Mouse (Mus musculus) lung, adult 2 months (tissue): ENCODE measurements around the gene Tenm4. TPM values are rescaled to one million over a fixed set of nuclear protein-coding genes. Genes with fewer than 3 reads are reported as not detected.
A peak's percentile ranks its signal among the peaks of the same experiment; 100 is the strongest.

Experiments
- DNase-seq: peaks from one replicate; pipeline ENCODE4 v3.0.0; 2022
- H3K4me1 ChIP-seq: fragments of 200-500 bp; 2 replicates; pipeline ENCODE4 v1.6.1; 2011; ENCODE audit warnings: low read length; ENCODE audit not compliant: control insufficient read depth, insufficient read depth
- H3K4me3 ChIP-seq: fragments of 200-500 bp; replicated peaks from 2 replicates; pipeline ENCODE3; 2011; ENCODE audit warnings: low read depth, mild to moderate bottlenecking, control low read depth, low read length; ENCODE audit errors: extremely low read depth
- CTCF ChIP-seq: fragments of 200-500 bp; IDR thresholded peaks from 2 replicates; pipeline ENCODE4 v1.5.1; 2011; ENCODE audit warnings: mild to moderate bottlenecking, low read length, control low read depth; ENCODE audit not compliant: insufficient read depth
- POLR2A ChIP-seq: fragments of 200-500 bp; IDR thresholded peaks from 2 replicates; pipeline ENCODE4 v1.6.1; 2011; ENCODE audit warnings: low read depth, mild to moderate bottlenecking, control low read depth, low read length, borderline replicate concordance; ENCODE audit errors: extremely low read depth
- WGBS: fragments of 180-500 bp; shearing (Covaris S2); methylation state at CpG from one replicate; pipeline ENCODE4 v1.1.7; 2018; 5-methylcytosine and 5-hydroxymethylcytosine counted together
- polyA plus RNA-seq: library from polyadenylated mRNA; depleted of rRNA; stranded (reverse); fragments of >200 nt; gene quantifications from 2 replicates; pipeline ENCODE4 v1.2.3, GENCODE M21; 2012

Gene Tenm4
- polyA plus RNA-seq, 1 experiment = 0.98 TPM

DNA sequence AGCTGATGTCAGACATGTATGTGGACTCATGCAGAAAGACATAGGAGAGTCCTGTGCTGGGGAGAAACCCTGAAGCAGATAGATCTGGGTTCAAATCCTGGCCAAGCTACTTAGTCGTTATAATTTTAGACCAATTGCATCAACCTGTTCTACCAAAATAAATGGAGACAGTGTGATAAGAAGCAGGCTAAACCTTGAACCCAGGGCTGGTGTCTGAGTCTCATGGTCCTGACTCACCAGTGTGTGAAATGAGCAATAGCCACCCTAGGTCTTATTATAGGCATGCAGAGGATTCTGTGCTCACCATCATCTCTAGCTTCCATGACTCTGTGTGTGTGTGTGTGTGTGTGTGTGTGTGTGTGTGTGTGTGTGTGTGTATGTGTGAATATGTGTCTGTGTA lies 609.5 kb downstream of the Tenm4 start:
- TF ChIP-seq CTCF = no peak
- no peak for TF ChIP-seq POLR2A
- WGBS = 81% methylated on average over 1 of the region's 1 CpGs
- H3K4me3 ChIP-seq = no peak overlapping the region
- no peak for DNase-seq
- H3K4me1 ChIP-seq = no peaks in the 10 kb centered on the region

DNA sequence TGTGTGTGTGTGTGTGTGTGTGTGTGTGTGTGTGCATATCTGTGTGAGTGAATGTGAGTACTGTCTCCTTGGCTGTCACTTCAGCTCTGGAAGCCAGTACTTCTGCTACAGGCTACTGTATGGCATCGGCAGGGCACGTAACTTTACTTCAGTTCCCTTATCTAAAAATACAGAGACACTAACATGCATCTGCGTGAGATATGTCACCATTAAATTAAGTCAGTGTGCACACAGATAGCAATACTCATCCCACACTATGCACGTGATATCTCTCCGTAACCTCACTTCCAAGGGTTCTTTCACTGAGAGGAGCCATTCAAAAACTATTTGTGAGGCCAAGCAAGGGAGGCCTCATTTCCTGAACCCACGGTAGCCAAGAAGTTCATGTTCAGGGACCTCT lies 610.0 kb downstream of the Tenm4 start:
- Histone ChIP-seq H3K4me1 (no peaks in the 10 kb centered on the region), H3K4me3 (no peak overlapping the region)
- 70% methylated on average over 6 of the region's 6 CpGs for WGBS
- no peak for DNase-seq
- TF ChIP-seq CTCF (no peak), POLR2A (no peak)

DNA sequence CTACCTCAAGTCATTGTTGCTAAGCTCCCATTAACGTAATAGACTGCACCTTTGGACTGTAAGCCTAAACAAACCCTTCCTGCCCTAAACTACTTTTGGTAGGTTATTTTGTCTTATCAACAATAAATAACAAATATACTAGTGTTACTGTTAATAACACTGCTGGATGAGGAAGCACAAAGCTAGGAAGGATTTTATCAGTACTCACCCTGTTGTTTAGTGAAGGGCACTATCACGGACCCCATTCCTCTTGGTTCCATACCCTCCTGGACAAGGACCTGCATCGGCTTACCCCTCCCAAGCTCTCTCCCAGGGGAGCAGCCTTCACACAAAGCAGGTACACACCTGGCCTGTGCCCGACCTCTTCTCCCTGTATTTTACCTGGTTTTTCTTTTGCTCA lies 611.6 kb downstream of the Tenm4 start:
- WGBS = 86% methylated on average over 4 of the region's 4 CpGs
- Histone ChIP-seq H3K4me1 (no peaks in the 10 kb centered on the region), H3K4me3 (no peak overlapping the region)
- TF ChIP-seq CTCF (no peak), POLR2A (no peak)
- DNase-seq = no peak

DNA sequence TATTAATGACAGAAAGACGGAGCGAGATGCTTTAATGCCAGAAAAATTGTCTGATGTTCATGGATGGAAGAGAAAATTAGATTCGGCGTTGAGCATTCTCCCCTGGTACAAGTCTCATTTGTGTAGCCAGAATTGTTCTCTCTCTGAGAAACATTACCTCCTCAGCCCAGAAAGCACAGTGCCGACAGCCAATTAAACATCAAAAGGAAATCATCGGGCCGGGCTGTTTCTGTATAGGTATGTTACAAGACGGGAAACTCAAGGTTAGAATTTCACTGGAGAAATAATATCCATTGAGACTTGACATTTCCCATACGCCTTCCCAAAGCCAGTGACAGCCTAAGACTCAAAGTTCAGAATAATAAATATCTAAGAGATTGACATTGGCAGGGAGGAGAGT lies 614.8 kb downstream of the Tenm4 start:
- 68% methylated on average over 9 of the region's 9 CpGs for WGBS
- TF ChIP-seq CTCF = no peak
- TF ChIP-seq POLR2A = no peak
- H3K4me1 ChIP-seq = no peaks in the 10 kb centered on the region
- no peak for DNase-seq
- H3K4me3 ChIP-seq = no peak overlapping the region

DNA sequence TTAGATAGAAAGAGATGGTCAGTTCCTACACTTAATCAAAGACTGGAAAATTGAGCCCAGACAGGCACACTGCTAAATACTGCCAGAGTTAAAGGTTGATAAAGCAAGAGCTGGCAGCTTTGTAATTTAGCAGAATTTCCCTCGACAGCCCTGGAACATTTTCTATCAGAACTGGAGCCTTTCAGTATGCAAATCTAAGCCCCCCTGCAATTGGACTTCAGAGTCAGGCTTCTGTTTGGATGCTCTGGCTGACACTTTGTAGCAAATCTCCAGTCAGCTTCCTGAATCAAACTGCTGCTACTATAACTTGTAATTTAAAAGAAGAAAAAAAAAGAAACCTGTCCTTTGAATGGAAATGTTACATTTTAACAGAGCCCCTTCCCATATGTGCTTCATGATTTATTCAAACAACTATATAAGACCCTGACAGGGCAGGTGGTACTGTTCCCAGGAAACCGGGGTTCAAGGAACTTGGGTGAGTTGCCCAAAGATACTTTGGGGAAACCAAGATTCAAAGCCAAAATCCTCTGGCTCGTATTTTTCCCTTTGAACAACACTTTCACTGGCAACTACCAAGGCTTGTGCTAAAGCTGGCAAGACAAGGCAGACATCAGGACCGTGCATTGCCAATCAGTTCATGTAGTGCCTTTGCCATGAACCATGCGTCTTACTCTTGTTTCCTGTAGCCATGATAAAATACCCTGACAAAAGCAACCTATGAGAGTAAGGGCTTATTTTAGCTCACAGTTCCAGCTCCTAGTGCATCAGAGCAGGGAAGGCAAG lies 615.4 kb downstream of the Tenm4 start:
- WGBS = 75% methylated on average over 5 of the region's 5 CpGs
- DNase-seq = no peak
- Histone ChIP-seq H3K4me3 (no peak overlapping the region), H3K4me1 (no peaks in the 10 kb centered on the region)
- TF ChIP-seq POLR2A (no peak), CTCF (no peak)

DNA sequence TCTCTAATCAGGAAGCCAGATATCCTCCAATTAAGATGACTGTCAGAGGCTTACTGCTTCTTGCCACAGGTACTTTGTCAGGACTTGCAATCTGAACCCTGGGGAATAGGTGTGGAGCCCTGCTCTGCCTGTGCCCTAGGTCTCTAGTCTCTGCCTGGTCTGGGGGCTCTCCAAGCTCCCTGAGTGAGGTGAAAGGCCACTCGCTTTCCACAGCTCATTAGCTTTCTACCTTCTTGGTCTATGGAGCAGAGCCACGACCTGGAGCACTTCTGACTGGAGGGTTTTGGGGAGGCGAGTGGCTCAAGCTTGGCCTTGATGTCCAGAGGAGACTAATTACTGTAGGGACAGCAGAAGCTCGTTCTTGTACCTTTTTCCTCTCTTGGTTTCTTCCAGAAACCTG lies 617.1 kb downstream of the Tenm4 start:
- no peak overlapping the region for H3K4me3 ChIP-seq
- no peak for DNase-seq
- H3K4me1 ChIP-seq = no peaks in the 10 kb centered on the region
- 84% methylated on average over 4 of the region's 4 CpGs for WGBS
- TF ChIP-seq POLR2A (no peak), CTCF (no peak)

DNA sequence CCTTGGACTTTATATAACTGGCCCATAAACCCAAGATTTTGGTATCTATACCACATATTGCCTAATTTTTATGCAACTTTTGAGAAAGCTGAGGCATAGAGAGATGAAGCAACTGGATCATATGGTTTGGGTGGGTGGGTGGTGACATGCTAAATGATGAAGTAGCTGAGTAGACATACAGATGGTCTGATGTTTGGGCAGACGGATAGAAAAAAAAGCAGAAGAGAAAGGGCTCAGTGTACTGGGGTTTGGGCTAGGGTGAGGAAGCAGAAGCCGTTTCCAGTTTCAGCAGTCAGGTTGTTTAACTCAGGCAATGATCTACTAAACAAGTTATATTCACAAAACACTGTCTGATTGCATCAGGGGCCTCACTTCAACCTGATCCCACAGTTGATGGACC lies 619.3 kb downstream of the Tenm4 start:
- DNase-seq = no peak
- no peaks in the 10 kb centered on the region for H3K4me1 ChIP-seq
- WGBS = 69% methylated on average over 2 of the region's 2 CpGs
- no peak overlapping the region for H3K4me3 ChIP-seq
- TF ChIP-seq POLR2A (no peak), CTCF (no peak)

DNA sequence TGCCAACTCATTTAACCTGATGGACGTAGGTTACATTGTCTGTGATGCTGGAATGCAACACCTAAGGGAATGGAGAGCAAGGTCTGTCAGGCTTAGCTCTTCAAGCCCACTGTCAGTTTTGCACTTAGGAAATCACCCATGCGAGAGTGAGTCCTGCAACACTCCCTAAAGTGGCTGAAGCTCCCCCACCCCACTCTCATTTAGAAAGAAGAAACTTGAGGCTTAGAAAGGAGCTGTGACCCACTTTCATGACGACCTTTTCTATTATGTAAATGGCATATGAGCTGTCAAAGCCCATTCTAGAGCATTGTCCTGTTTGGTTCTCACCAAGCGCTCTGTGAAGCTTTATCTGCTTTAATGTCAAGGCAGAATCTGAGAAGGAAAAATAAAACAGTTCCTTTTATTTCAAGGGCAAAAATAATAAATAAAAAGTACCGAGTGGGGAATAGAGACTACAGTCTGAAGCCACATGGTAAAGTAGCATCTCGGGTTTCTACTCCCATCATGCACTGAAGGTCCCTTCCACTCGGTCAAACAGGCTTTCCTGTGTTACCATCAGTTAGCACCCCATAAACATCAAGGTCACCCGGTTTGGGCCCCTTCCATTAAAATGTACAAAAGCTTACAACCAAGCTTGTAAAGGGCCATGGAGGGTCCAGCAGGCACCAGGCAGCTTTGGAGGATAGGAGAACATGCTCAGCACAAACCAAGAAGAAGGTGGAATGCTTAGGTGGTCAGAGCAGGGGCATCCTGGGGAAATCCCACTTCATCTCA lies 621.6 kb downstream of the Tenm4 start:
- TF ChIP-seq POLR2A = no peak
- no peak for TF ChIP-seq CTCF
- WGBS = 79% methylated on average over 8 of the region's 8 CpGs
- Histone ChIP-seq H3K4me1 (no peaks in the 10 kb centered on the region; the same call in none of the 2 replicates), H3K4me3 (no peak overlapping the region)
- no peak for DNase-seq

DNA sequence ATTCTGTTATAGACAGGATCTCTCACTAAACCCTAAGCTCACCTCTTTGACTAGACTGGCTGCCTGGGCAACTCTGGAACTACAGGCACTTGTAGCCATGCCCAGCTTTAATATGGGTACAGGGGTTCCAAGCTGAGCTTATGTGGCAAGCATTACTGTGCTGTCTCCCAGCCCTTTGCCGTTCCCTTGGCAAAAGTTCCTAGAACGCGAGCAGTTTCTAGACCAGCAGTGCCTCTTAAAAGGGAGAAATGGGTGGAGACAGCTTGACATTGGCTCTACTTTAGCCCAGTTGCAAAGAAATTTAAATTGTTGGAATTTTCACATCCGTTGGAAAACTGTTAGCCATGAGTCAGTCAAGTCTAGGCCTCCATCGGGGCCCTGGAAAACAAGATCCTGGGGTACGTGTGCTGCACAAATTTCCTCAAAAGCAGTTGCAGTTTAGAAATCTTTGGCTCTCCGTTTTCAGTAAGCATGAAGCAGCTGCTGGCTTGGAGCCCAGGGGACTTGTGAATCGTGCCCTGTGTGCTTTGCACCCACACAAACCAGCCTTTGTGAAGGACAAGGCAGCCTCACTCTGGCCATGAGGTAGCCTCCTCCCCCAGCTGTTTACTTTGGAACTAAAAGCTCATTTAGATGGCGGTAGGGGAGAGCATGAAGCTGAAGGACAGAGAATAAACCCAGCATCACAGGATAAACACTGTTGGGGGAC lies 625.1 kb downstream of the Tenm4 start:
- Histone ChIP-seq H3K4me3 (no peak overlapping the region), H3K4me1 (no peaks in the 10 kb centered on the region; the same call in none of the 2 replicates)
- TF ChIP-seq POLR2A (no peak), CTCF (no peak)
- 34% methylated on average over 9 of the region's 9 CpGs for WGBS
- DNase-seq = peak; percentile 29
